Mouse (Mus musculus): ENCODE measurements around the gene Tulp4.
"Not testable (repeated sequence)": the region's sequence is repeated elsewhere in the genome, so short reads cannot be mapped to it uniquely, and the experiment has no call there.

DNA sequence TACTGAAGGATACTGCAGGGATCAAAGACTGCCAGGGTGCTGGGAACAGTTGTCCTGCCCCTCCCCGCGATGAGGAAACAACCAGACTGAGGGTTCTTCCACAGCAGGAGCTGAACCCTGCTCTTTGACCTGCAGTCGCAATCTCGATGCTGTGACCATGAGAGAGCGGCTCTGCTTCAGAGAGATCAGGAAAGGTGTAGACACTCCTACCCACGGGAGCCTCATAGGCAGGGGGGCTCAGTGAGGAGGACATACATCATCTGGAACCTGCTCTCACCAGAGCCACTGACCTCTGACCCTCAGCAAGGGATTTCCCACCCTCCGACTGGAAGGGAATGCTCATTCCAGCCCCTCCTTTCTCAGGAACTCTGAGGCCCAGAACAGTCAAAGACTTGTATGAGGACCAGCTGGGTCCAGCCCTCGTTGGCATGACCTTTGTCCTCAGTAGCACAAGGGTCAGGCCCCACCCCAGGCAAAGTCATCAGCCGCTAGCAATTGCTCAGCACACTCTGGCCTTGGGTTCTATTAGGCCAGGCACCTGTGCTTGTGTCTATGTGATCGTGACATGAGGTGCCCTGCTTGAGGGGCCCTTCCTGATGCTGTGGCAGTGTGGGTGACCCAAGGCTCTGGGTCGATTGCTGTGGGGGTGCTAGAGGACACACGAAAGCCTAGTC is 194.1 kb downstream of the Tulp4 start:
- not testable (repeated sequence) for TF ChIP-seq CTCF, POLR2A (IDR thresholded peaks at IDR 0.05; ENCODE audit: insufficient read depth, low read depth, low read length)
